Mouse (Mus musculus): ENCODE data around the gene Blvra. TPM values are rescaled to one million over a fixed set of nuclear protein-coding genes. Genes with fewer than 3 reads are reported as not detected.

Gene Blvra
- polyA plus RNA-seq, 1 experiment from 2014 or later, result 22.8 TPM

- 95% methylated on average over 8 of the region's 8 CpGs for WGBS
- no peaks in the 10 kb centered on the region for H3K9me3 ChIP-seq
- 0 out of 2 replicates have a peak, but pooled peaks cover 3% of the 10 kb centered on the region for H3K27me3 ChIP-seq
- no peak overlapping the region for H3K4me2 ChIP-seq (replicated peaks)
- H3K9ac ChIP-seq (replicated peaks), result no peak overlapping the region
- H3K27ac ChIP-seq, result no peak overlapping the region
- H3K36me3 ChIP-seq, result peaks cover 5% of the 10 kb centered on the region; the same call in 1 of the 2 replicates
- H3K4me1 ChIP-seq (replicated peaks), result peaks cover 34% of the 10 kb centered on the region
- ATAC-seq, result no peak
- no peak overlapping the region for H3K4me3 ChIP-seq (replicated peaks)
Measured at GRCm38 (mm10) chr2:127139094-127139493, 68.6 kb downstream of the Blvra start.

GRCm38 (mm10) chr2:127139605-127140004, 69.1 kb downstream of the Blvra start:
- Histone ChIP-seq H3K9ac (replicated peaks) (no peak overlapping the region), H3K36me3 (peaks cover 5% of the 10 kb centered on the region; the same call in 1 of the 2 replicates), H3K4me1 (replicated peaks) (peaks cover 29% of the 10 kb centered on the region), H3K27ac (no peak overlapping the region), H3K9me3 (no peaks in the 10 kb centered on the region), H3K4me3 (replicated peaks) (no peak overlapping the region), H3K27me3 (0 out of 2 replicates have a peak, but pooled peaks cover 7% of the 10 kb centered on the region), H3K4me2 (replicated peaks) (no peak overlapping the region)
- no peak for ATAC-seq
- 94% methylated on average over 1 of the region's 1 CpGs for WGBS

DNA sequence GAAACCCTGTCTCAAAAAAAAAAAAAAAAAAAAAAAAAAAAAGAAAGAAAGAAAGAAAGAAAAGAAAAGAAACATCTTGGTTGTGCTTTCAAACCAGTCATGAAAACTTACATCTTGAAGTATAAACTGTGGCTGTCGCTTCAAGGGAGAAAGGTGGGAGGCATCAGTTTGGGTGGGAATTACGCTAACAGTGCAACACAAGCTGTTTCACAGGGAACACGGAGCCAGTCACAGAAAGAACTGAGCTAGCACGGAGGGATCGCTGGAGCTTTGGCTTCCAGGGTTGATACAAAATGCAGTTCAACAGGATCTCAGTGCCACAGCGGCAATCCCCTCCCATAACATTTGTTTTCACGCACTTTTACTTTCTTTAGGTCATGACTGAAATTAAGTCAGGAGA, 69.5 kb downstream of the Blvra start:
- H3K4me1 ChIP-seq (replicated peaks), result peaks cover 29% of the 10 kb centered on the region
- H3K27me3 ChIP-seq, result 0 out of 2 replicates have a peak, but pooled peaks cover 7% of the 10 kb centered on the region
- peaks cover 5% of the 10 kb centered on the region; the same call in 1 of the 2 replicates for H3K36me3 ChIP-seq
- H3K4me2 ChIP-seq (replicated peaks), result no peak overlapping the region
- H3K4me3 ChIP-seq (replicated peaks), result no peak overlapping the region
- WGBS, result 97% methylated on average over 7 of the region's 7 CpGs
- no peaks in the 10 kb centered on the region for H3K9me3 ChIP-seq
- H3K9ac ChIP-seq (replicated peaks), result no peak overlapping the region
- no peak for ATAC-seq
- no peak overlapping the region for H3K27ac ChIP-seq

- Histone ChIP-seq H3K27me3 (0 out of 2 replicates have a peak, but pooled peaks cover 7% of the 10 kb centered on the region), H3K4me2 (replicated peaks) (peak overlapping the region; percentile 88), H3K9me3 (no peaks in the 10 kb centered on the region), H3K9ac (replicated peaks) (no peak overlapping the region), H3K4me1 (replicated peaks) (peaks cover 22% of the 10 kb centered on the region), H3K27ac (no peak overlapping the region), H3K4me3 (replicated peaks) (no peak overlapping the region), H3K36me3 (peaks cover 5% of the 10 kb centered on the region; the same call in 1 of the 2 replicates)
- 89% methylated on average over 10 of the region's 10 CpGs for WGBS
- no peak for ATAC-seq
Measured at GRCm38 (mm10) chr2:127142031-127142430, 71.6 kb downstream of the Blvra start.

DNA sequence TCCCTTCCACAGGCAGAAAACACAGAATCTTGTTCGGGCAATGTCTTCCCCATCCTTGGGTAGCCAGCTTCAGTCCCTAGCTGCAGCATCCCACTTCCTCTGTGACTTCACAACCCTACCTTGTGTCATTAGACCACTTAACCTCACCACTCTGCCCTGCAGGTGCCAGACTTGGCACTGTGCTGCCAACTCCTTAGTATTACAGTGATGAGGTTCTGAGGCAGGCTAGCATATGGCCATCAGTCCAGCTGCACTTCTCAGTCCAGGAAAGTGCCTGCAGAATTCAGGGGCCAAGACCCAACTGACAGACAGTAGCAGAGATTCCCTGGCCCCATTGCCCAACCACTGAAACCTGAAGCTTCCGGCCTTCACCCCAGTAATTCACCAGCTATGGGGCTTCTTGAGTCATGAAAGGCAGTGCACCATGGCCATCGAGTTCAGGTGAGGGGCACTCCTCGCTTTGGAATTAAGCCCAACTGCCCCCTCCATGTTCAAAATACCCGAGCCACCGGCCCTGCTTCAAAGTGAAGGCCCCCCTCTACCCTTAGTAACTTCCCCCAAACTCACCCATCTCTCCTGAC, 72.2 kb downstream of the Blvra start:
- WGBS, result 15% methylated on average over 6 of the region's 6 CpGs
- H3K27me3 ChIP-seq, result 0 out of 2 replicates have a peak, but pooled peaks cover 7% of the 10 kb centered on the region
- ATAC-seq, result 0 out of 2 replicates have a peak, but pooled peaks have one; percentile 22
- H3K36me3 ChIP-seq, result peaks cover 5% of the 10 kb centered on the region; the same call in 1 of the 2 replicates
- H3K27ac ChIP-seq, result no peak overlapping the region
- peak overlapping the region; percentile 67 for H3K9ac ChIP-seq (replicated peaks)
- peak overlapping the region; percentile 88 for H3K4me2 ChIP-seq (replicated peaks)
- peak overlapping the region; percentile 61 for H3K4me3 ChIP-seq (replicated peaks)
- peaks cover 18% of the 10 kb centered on the region for H3K4me1 ChIP-seq (replicated peaks)
- H3K9me3 ChIP-seq, result no peaks in the 10 kb centered on the region

DNA sequence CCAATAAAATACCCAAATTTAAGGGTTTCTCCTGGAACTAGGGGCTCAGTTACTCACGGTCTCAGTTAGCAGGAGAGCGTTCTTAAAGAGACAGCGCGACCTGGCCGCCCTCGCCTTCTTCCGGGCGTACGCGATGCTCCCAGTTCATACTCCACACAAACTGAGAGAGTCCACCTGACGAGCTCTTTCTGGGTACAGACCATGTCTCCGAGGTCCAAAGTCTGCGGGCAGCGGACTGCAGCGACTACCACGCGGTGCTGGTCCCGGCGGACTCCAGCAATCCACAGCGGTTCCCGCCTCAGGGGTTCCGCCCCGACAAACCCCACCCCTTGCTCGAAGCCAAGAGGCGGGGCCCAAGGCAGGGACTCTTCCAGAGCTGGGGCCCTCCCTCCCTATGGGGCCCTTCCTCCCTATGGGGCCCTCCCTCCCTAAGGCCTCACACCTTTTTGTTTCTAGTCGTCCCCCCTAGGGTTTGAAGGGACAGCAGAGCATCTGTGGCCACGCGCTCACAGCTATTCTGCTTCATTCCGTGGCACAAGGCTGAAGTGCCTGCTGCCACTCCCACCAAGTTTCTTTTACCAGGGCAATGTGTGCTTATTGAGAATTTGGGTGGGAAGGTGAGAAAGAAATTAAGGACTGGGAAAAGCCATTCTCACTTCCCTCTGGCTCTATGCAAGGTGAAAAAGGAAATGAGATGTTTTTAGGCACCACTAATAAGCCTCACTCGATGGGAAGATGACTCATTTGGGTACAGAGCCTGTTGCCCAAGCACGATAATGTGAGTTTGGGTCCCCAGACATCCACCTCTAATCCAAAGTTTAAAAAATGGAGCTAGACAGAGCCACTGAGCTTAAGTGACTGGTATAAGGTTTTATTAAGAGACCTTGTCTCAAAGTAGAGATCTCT, 72.9 kb downstream of the Blvra start, which contains the start of gene Itpripl1:
Gene Itpripl1 (minus strand): TSS at position 285 of the 906 bp plus-strand sequence.
- Histone ChIP-seq H3K4me3 (replicated peaks) (peak within 1 kb of the TSS; percentile 61), H3K4me1 (replicated peaks) (peaks cover 15% of the 10 kb centered on the region), H3K36me3 (peaks cover 5% of the 10 kb centered on the region; the same call in 1 of the 2 replicates), H3K27ac (no peak within 1 kb of the TSS), H3K27me3 (0 out of 2 replicates have a peak, but pooled peaks cover 7% of the 10 kb centered on the region), H3K4me2 (replicated peaks) (peak within 1 kb of the TSS; percentile 88), H3K9me3 (no peaks in the 10 kb centered on the region), H3K9ac (replicated peaks) (peak within 1 kb of the TSS; percentile 67)
- peak; percentile 88 for ATAC-seq
- WGBS, result 5% methylated on average over 31 of the region's 31 CpGs

- H3K4me3 ChIP-seq (replicated peaks), result no peak overlapping the region
- H3K36me3 ChIP-seq, result 0 out of 2 replicates have a peak, but pooled peaks cover 4% of the 10 kb centered on the region
- ATAC-seq, result no peak
- 85% methylated on average over 3 of the region's 3 CpGs for WGBS
- no peak overlapping the region for H3K4me2 ChIP-seq (replicated peaks)
- H3K4me1 ChIP-seq (replicated peaks), result peaks cover 15% of the 10 kb centered on the region
- H3K27ac ChIP-seq, result no peak overlapping the region
- 0 out of 2 replicates have a peak, but pooled peaks cover 7% of the 10 kb centered on the region for H3K27me3 ChIP-seq
- H3K9me3 ChIP-seq, result no peaks in the 10 kb centered on the region
- H3K9ac ChIP-seq (replicated peaks), result no peak overlapping the region
Measured at GRCm38 (mm10) chr2:127145699-127146098, 75.2 kb downstream of the Blvra start.

Small RNAs within 50 kb of the gene (microRNA-seq; reads per million reads assigned to microRNA genes)
- not detected for gene Gm24081

Other genes with a start within 250 kb of the Blvra start
- 41.3 and 43.6 TPM in 2 replicates for gene Trpm7, start 194.4 kb upstream of the Blvra start, polyA plus RNA-seq (2015; fragmentation: Nextera tagmentation; extraction: Ambion mirVana)
- gene Sppl2a, start 137.4 kb upstream of the Blvra start, polyA plus RNA-seq (2015; fragmentation: Nextera tagmentation; extraction: Ambion mirVana), result 34.3 and 34.6 TPM in 2 replicates
- 11.8 and 13.0 TPM in 2 replicates for gene Ap4e1, start 61.9 kb upstream of the Blvra start, polyA plus RNA-seq (2015; fragmentation: Nextera tagmentation; extraction: Ambion mirVana)
- gene Ncaph, start 63.3 kb downstream of the Blvra start, polyA plus RNA-seq (2015; fragmentation: Nextera tagmentation; extraction: Ambion mirVana), result 35.5 and 35.8 TPM in 2 replicates
- gene Itpripl1, start 72.8 kb downstream of the Blvra start, polyA plus RNA-seq (2015; fragmentation: Nextera tagmentation; extraction: Ambion mirVana), result 8.7 TPM in 2 replicates
- 1.7 and 1.8 TPM in 2 replicates for gene 1810024B03Rik, start 137.6 kb downstream of the Blvra start, polyA plus RNA-seq (2015; fragmentation: Nextera tagmentation; extraction: Ambion mirVana)
- gene Snrnp200, start 137.7 kb downstream of the Blvra start, polyA plus RNA-seq (2015; fragmentation: Nextera tagmentation; extraction: Ambion mirVana), result 62.3 and 62.7 TPM in 2 replicates
- 64.0 and 68.4 TPM in 2 replicates for gene Ciao1, start 177.2 kb downstream of the Blvra start, polyA plus RNA-seq (2015; fragmentation: Nextera tagmentation; extraction: Ambion mirVana)
- 43.9 and 44.6 TPM in 2 replicates for gene Tmem127, start 177.2 kb downstream of the Blvra start, polyA plus RNA-seq (2015; fragmentation: Nextera tagmentation; extraction: Ambion mirVana)
- 77.9 and 83.5 TPM in 2 replicates for gene Stard7, start 199.6 kb downstream of the Blvra start, polyA plus RNA-seq (2015; fragmentation: Nextera tagmentation; extraction: Ambion mirVana)